Mouse (Mus musculus): ENCODE measurements around the gene Cfap99. TPM values are rescaled to one million over a fixed set of nuclear protein-coding genes. Genes with fewer than 3 reads are reported as not detected.

Gene Cfap99
- polyA plus RNA-seq, 1 experiment: not detected

GRCm38 (mm10) chr5:34294696-34295095 is 6.3 kb downstream of the Cfap99 start:
- TF ChIP-seq GATA1 (IDR thresholded peaks at IDR 0.05; ENCODE audit: low read length): no peak

DNA sequence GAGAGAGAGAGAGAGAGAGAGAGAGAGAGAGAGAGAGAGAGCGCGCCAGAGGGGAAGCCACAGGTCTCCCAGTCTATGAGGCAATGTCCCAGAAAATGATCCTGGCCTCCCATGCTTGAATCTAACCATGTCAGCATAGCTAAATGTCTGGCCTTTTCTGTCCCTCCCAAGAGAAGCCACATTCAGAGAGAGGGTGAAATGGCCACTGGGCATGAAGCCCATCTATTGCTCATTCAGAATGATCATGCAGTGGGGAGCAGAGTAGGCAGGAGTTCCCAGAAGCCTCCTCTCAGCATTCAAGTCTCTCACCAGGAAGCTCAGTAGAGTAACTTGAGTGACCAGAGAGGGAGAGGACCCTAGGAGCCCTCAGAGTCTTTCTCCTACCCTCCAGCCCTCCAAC is 6.7 kb downstream of the Cfap99 start:
- TF ChIP-seq GATA1 (IDR thresholded peaks at IDR 0.05; ENCODE audit: low read length): no peak

GRCm38 (mm10) chr5:34298061-34298460 is 9.7 kb downstream of the Cfap99 start:
- TF ChIP-seq GATA1 (IDR thresholded peaks at IDR 0.05; ENCODE audit: low read length): no peak

DNA sequence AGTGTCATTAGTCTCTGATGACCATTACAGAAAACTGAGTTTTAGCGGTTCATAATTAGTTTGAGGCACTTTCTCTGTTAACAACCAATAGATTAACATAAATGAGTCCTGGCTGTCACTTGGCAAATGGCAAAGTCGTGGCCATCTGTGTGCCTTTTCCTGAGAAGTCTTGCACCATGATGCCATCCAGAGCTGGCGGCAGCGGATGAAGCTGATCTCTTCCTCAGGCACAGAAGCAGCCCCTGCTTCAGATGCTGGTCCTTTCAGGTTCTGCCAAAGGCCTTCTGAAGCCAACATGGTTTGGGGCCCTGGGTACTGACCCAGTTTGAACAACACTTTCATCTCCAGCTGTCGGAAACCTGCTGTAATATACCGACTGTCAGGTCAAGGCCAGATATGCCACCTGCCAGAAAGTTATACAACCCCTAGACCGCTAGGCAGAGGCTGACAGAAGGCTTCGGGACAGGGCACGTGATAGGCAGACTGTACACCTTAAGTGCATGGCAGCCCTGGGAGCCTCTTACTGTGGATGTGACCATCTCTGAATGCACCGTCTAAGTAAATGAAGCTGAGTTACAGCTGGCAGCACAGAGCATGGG is 10.6 kb downstream of the Cfap99 start:
- TF ChIP-seq GATA1 (IDR thresholded peaks at IDR 0.05; ENCODE audit: low read length): no peak

DNA sequence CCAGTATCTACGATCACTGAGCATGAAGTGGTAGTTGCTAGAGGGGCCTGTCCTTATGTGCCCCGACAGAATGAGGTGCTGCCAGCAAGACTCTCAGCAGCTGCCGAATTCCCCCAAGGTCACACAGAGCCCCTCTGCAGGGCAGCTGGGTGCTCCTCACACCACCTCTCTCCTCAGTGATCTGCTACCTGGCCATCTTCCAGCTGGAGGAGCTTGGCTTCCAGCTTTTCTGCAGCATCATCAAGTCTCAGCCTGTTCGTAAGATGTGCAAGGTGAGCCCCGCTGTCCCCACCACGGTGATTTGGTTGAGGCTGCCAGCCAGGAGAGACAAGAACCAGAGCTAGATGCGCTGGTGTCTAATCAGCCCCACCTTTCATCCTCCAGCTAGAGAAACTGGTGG is 14.0 kb downstream of the Cfap99 start:
- no peak for TF ChIP-seq GATA1 (IDR thresholded peaks at IDR 0.05; ENCODE audit: low read length)

DNA sequence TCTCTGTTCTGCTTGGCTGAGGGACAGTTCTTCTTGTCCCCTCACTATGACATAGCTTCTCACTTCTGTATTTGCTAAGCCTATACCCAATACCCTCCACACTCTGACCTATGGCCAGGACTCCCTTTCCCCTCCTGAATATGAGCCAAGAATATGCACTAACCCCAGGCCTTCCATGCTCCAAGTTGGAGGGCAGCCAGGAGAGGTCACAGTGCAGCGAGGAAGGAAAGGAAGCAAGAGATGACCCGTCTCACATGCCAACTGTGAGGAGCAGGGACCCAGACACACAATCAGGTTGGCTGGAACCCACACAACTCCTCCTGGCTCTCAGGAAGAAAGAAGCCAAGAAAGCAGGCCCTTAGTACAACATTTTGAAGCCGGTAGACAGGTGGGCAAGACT is 20.6 kb downstream of the Cfap99 start:
- TF ChIP-seq GATA1 (IDR thresholded peaks at IDR 0.05; ENCODE audit: low read length): no peak

- no peak for TF ChIP-seq GATA1 (IDR thresholded peaks at IDR 0.05; ENCODE audit: low read length)
Observed at GRCm38 (mm10) chr5:34319491-34320034, 31.2 kb downstream of the Cfap99 start.

DNA sequence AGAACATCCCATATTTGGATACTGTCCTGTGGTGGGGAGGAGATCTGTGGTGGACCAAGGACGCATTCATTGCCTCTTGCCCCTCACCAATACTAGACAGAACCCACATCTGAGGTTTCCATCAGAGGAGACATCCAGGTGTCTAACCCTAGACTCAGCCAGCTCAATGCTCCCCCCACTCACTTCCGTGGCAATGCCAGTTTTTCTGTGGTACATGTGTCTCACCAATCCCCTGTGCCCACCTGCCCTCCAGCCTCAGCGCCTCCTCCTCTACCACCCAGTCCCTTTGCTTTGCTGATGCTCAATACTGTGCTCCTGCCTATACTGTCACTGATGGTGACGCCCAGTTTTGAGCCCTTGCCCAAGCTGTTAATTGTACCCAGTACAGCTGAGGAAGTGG is 32.8 kb downstream of the Cfap99 start:
- no peak for TF ChIP-seq GATA1 (IDR thresholded peaks at IDR 0.05; ENCODE audit: low read length)

- TF ChIP-seq GATA1 (IDR thresholded peaks at IDR 0.05; ENCODE audit: low read length): no peak
Observed at GRCm38 (mm10) chr5:34325286-34325685, 36.9 kb downstream of the Cfap99 start.

- no peak for TF ChIP-seq GATA1 (IDR thresholded peaks at IDR 0.05; ENCODE audit: low read length)
Observed at GRCm38 (mm10) chr5:34326249-34326691, 37.9 kb downstream of the Cfap99 start.

DNA sequence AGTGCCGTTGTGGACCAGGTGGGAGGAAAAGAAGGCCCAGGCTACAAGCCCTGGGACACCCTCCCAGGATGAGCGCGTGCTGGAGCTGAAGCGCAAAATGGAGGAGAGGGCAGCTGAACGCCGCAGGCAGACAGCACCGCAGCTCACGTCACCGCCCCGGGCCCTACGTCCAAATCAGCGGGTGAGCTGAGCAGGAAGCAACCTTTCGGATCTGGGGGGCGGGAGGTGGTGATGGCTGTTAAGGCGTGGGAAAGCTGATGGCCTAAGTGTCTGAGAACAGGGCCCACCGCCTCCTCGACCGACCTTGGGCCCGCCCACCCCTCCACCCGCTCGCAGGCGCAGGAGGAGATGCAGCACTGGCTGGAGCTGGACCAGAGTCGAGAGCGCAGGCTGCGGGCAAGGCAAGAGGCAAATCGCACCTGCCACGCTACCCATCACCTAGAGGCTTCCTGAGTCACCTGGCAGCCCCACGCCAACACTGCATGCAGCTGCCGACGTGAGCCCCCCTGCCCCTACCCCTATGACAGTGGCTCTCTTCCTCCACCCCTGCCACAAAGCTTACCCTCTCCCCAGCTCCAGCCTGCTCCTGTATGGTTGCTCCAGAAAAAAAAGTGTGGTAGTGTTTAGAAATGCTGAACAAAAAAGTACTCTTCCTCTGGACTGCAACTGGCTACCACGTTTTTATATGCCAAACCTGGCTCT is 38.6 kb downstream of the Cfap99 start:
- TF ChIP-seq GATA1 (IDR thresholded peaks at IDR 0.05; ENCODE audit: low read length): no peak

GRCm38 (mm10) chr5:34330136-34330535 is 41.7 kb downstream of the Cfap99 start:
- TF ChIP-seq GATA1 (IDR thresholded peaks at IDR 0.05; ENCODE audit: low read length): no peak

- TF ChIP-seq GATA1 (IDR thresholded peaks at IDR 0.05; ENCODE audit: low read length): no peak
Observed at GRCm38 (mm10) chr5:34334081-34334480, 45.7 kb downstream of the Cfap99 start.

DNA sequence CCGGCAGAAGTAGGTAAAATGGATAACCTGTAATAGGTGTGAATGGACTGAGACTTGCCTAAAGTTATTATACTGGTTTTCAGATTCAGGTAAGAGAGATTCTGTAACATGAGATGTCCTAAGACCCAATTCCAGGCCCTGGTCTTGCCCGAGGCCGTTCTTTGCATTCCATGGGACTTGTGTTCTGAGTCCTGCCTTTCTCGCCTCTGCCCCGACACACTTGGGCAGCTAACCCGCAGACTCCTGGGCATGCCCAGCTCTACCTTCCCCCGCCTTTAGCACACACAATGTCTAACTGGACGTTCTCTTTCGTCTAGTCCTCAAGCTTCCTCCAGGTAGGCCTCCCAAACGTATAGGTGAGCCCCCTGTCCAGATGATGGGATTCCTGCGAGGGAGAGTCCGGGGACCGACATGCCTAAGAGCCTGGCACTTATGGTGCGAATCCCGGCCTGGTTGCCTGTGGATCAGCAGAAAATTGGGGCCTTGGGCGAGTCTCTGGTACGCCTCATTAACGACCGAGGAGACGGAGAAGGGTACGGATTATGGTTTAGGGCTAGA is 47.2 kb downstream of the Cfap99 start:
- no peak for TF ChIP-seq GATA1 (IDR thresholded peaks at IDR 0.05; ENCODE audit: low read length)

GRCm38 (mm10) chr5:34336097-34336774 is 47.8 kb downstream of the Cfap99 start, which contains the start of gene Rnf4:
TSS of gene Rnf4 (plus strand) at chr5:34336289.
- no peak for TF ChIP-seq GATA1 (IDR thresholded peaks at IDR 0.05; ENCODE audit: low read length)
